Mouse (Mus musculus) MEL-GATA-1-ER (cell line): ENCODE measurements at regions not wholly inside any gene's neighbourhood (a gene's known extent, or its start where the extent isn't known, plus 50 kb on each side); places are given as distances from the start of the nearest gene placed in this dataset.

ENCODE experiments used
- DNase-seq: peaks from one replicate; pipeline ENCODE4 v3.0.0-alpha.2; 2012; ENCODE audit warnings: low read depth; ENCODE audit errors: extremely low read depth

GRCm38 (mm10) chr6:14407754-14408153 is 347.3 kb downstream of the Ppp1r3a start:
- DNase-seq = no peak

- no peak for DNase-seq
These were observed 396.8 kb downstream of the Ppp1r3a start for GRCm38 (mm10) chr6:14358280-14358679.
